Mouse (Mus musculus): ENCODE measurements around the gene Gipc3.

DNA sequence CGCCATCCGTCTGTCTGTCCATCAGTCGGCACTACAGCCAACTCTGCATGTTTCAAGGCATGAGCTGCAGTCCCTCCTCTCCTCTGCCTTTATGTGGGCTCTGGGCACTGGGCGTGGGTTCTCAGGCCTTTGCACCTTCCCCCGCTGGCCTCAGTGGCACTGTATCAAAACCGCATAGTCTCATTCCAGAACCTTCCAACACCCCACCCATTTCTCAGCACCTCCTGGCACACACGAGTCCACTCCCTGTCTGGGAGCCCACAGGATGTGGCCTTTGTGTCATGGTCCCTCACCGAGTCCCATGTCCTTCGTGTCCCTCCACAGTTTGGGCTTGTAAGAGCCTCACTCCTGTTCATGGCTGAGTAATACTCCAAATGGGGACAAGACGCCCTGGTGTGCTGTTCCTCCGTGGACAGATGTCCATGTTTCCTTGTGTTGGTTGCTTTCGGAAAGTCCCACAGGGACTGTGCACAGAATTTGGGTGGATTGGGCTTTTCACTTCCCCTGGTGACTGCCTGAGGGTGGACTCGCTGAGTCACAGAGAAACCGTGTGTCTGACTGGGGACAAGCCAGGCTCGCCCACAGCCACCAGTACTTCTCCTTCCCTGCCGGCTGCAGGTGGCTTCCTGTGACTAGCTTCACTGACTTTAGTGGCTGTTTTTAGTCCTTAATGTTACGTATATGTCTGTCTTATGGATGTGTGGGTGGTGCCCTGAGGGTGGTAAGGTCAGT, 44.5 kb downstream of the Gipc3 start:
- TF ChIP-seq EP300 (optimal IDR thresholded peaks at IDR 0.05) (no peak), CTCF (IDR thresholded peaks at IDR 0.05; ENCODE audit: low read depth) (no peak)

Measured in stomach, postnatal 0 days (tissue).